Mouse (Mus musculus): ENCODE data around the gene Lpcat2. TPM values are rescaled to one million over a fixed set of nuclear protein-coding genes. Genes with fewer than 3 reads are reported as not detected.

Lpcat2 gene
- polyA plus RNA-seq, 1 experiment from 2014 or later = 3.9 TPM

- no peaks in the 10 kb centered on the region for H3K36me3 ChIP-seq (ENCODE audit: control insufficient read depth, insufficient read depth, low read length)
- H3K27ac ChIP-seq (ENCODE audit: low read depth, low read length) = no peak overlapping the region
- 71% methylated on average over 1 of the region's 1 CpGs for WGBS
- no peak overlapping the region for H3K9ac ChIP-seq (ENCODE audit: low read length)
- H3K4me1 ChIP-seq (replicated peaks; ENCODE audit: control insufficient read depth, insufficient read depth, low read length) = no peaks in the 10 kb centered on the region
- no peaks in the 10 kb centered on the region for H3K27me3 ChIP-seq (ENCODE audit: control insufficient read depth, insufficient read depth, low read length)
- no peaks in the 10 kb centered on the region for H3K9me3 ChIP-seq (ENCODE audit: control insufficient read depth, low read length)
- no peak overlapping the region for H3K4me2 ChIP-seq (ENCODE audit: low read depth, low read length, severe bottlenecking)
- no peak overlapping the region for H3K4me3 ChIP-seq (ENCODE audit: low read depth, low read length)
- no peak for DNase-seq (ENCODE audit: low spot score)
- no peak for ATAC-seq (replicated peaks; ENCODE audit: low FRiP score)
Measured at GRCm38 (mm10) chr8:92896056-92896455, 40.9 kb downstream of the Lpcat2 start.

GRCm38 (mm10) chr8:92896611-92897010 is 41.5 kb downstream of the Lpcat2 start:
- Histone ChIP-seq H3K4me1 (replicated peaks; ENCODE audit: control insufficient read depth, insufficient read depth, low read length) (no peaks in the 10 kb centered on the region), H3K27ac (ENCODE audit: low read depth, low read length) (no peak overlapping the region), H3K36me3 (ENCODE audit: control insufficient read depth, insufficient read depth, low read length) (no peaks in the 10 kb centered on the region), H3K4me2 (ENCODE audit: low read depth, low read length, severe bottlenecking) (no peak overlapping the region), H3K4me3 (ENCODE audit: low read depth, low read length) (no peak overlapping the region), H3K27me3 (ENCODE audit: control insufficient read depth, insufficient read depth, low read length) (no peaks in the 10 kb centered on the region), H3K9ac (ENCODE audit: low read length) (no peak overlapping the region), H3K9me3 (ENCODE audit: control insufficient read depth, low read length) (no peaks in the 10 kb centered on the region)
- no peak for ATAC-seq (replicated peaks; ENCODE audit: low FRiP score)
- WGBS = 86% methylated on average over 5 of the region's 5 CpGs
- DNase-seq (ENCODE audit: low spot score) = no peak

- WGBS = 90% methylated on average over 4 of the region's 4 CpGs
- no peak overlapping the region for H3K27ac ChIP-seq (ENCODE audit: low read depth, low read length)
- H3K4me2 ChIP-seq (ENCODE audit: low read depth, low read length, severe bottlenecking) = no peak overlapping the region
- H3K9me3 ChIP-seq (ENCODE audit: control insufficient read depth, low read length) = no peaks in the 10 kb centered on the region
- no peak for ATAC-seq (replicated peaks; ENCODE audit: low FRiP score)
- no peak for DNase-seq (ENCODE audit: low spot score)
- H3K36me3 ChIP-seq (ENCODE audit: control insufficient read depth, insufficient read depth, low read length) = no peaks in the 10 kb centered on the region
- no peaks in the 10 kb centered on the region for H3K4me1 ChIP-seq (replicated peaks; ENCODE audit: control insufficient read depth, insufficient read depth, low read length)
- no peaks in the 10 kb centered on the region for H3K27me3 ChIP-seq (ENCODE audit: control insufficient read depth, insufficient read depth, low read length)
- H3K4me3 ChIP-seq (ENCODE audit: low read depth, low read length) = no peak overlapping the region
- no peak overlapping the region for H3K9ac ChIP-seq (ENCODE audit: low read length)
Measured at GRCm38 (mm10) chr8:92897794-92898193, 42.7 kb downstream of the Lpcat2 start.

GRCm38 (mm10) chr8:92899590-92899989 is 44.5 kb downstream of the Lpcat2 start:
- Histone ChIP-seq H3K4me3 (ENCODE audit: low read depth, low read length) (no peak overlapping the region), H3K27ac (ENCODE audit: low read depth, low read length) (no peak overlapping the region), H3K27me3 (ENCODE audit: control insufficient read depth, insufficient read depth, low read length) (no peaks in the 10 kb centered on the region), H3K36me3 (ENCODE audit: control insufficient read depth, insufficient read depth, low read length) (no peaks in the 10 kb centered on the region), H3K4me1 (replicated peaks; ENCODE audit: control insufficient read depth, insufficient read depth, low read length) (no peaks in the 10 kb centered on the region), H3K9ac (ENCODE audit: low read length) (no peak overlapping the region), H3K4me2 (ENCODE audit: low read depth, low read length, severe bottlenecking) (no peak overlapping the region), H3K9me3 (ENCODE audit: control insufficient read depth, low read length) (no peaks in the 10 kb centered on the region)
- ATAC-seq (replicated peaks; ENCODE audit: low FRiP score) (no peak), DNase-seq (ENCODE audit: low spot score) (no peak)
- WGBS = 87% methylated on average over 9 of the region's 9 CpGs

GRCm38 (mm10) chr8:92901107-92901506 is 46.0 kb downstream of the Lpcat2 start, which contains the start of gene Capns2:
TSS of gene Capns2 (plus strand) at chr8:92901407.
- Histone ChIP-seq H3K4me3 (ENCODE audit: low read depth, low read length) (no peak within 1 kb of the TSS), H3K27ac (ENCODE audit: low read depth, low read length) (no peak within 1 kb of the TSS), H3K36me3 (ENCODE audit: control insufficient read depth, insufficient read depth, low read length) (no peaks in the 10 kb centered on the region), H3K4me1 (replicated peaks; ENCODE audit: control insufficient read depth, insufficient read depth, low read length) (no peaks in the 10 kb centered on the region), H3K27me3 (ENCODE audit: control insufficient read depth, insufficient read depth, low read length) (no peaks in the 10 kb centered on the region), H3K9ac (ENCODE audit: low read length) (no peak within 1 kb of the TSS), H3K4me2 (ENCODE audit: low read depth, low read length, severe bottlenecking) (no peak within 1 kb of the TSS), H3K9me3 (ENCODE audit: control insufficient read depth, low read length) (no peaks in the 10 kb centered on the region)
- DNase-seq (ENCODE audit: low spot score) (no peak), ATAC-seq (replicated peaks; ENCODE audit: low FRiP score) (no peak)
- 96% methylated on average over 5 of the region's 5 CpGs for WGBS

- DNase-seq (ENCODE audit: low spot score) (no peak), ATAC-seq (replicated peaks; ENCODE audit: low FRiP score) (no peak)
- no peak overlapping the region for H3K9ac ChIP-seq (ENCODE audit: low read length)
- no peaks in the 10 kb centered on the region for H3K4me1 ChIP-seq (replicated peaks; ENCODE audit: control insufficient read depth, insufficient read depth, low read length)
- no peaks in the 10 kb centered on the region for H3K36me3 ChIP-seq (ENCODE audit: control insufficient read depth, insufficient read depth, low read length)
- no peak overlapping the region for H3K4me3 ChIP-seq (ENCODE audit: low read depth, low read length)
- 92% methylated on average over 2 of the region's 2 CpGs for WGBS
- H3K4me2 ChIP-seq (ENCODE audit: low read depth, low read length, severe bottlenecking) = no peak overlapping the region
- no peak overlapping the region for H3K27ac ChIP-seq (ENCODE audit: low read depth, low read length)
- no peaks in the 10 kb centered on the region for H3K9me3 ChIP-seq (ENCODE audit: control insufficient read depth, low read length)
- H3K27me3 ChIP-seq (ENCODE audit: control insufficient read depth, insufficient read depth, low read length) = no peaks in the 10 kb centered on the region
Measured at GRCm38 (mm10) chr8:92902981-92903380, 47.8 kb downstream of the Lpcat2 start.

GRCm38 (mm10) chr8:92903488-92904135 is 48.5 kb downstream of the Lpcat2 start:
- no peak for ATAC-seq (replicated peaks; ENCODE audit: low FRiP score)
- no peak overlapping the region for H3K4me2 ChIP-seq (ENCODE audit: low read depth, low read length, severe bottlenecking)
- no peaks in the 10 kb centered on the region for H3K36me3 ChIP-seq (ENCODE audit: control insufficient read depth, insufficient read depth, low read length)
- 92% methylated on average over 11 of the region's 11 CpGs for WGBS
- no peak overlapping the region for H3K27ac ChIP-seq (ENCODE audit: low read depth, low read length)
- H3K4me3 ChIP-seq (ENCODE audit: low read depth, low read length) = no peak overlapping the region
- H3K9me3 ChIP-seq (ENCODE audit: control insufficient read depth, low read length) = no peaks in the 10 kb centered on the region
- no peak overlapping the region for H3K9ac ChIP-seq (ENCODE audit: low read length)
- H3K4me1 ChIP-seq (replicated peaks; ENCODE audit: control insufficient read depth, insufficient read depth, low read length) = no peaks in the 10 kb centered on the region
- DNase-seq (ENCODE audit: low spot score) = no peak
- no peaks in the 10 kb centered on the region for H3K27me3 ChIP-seq (ENCODE audit: control insufficient read depth, insufficient read depth, low read length)

GRCm38 (mm10) chr8:92906553-92906952 is 51.4 kb downstream of the Lpcat2 start:
- ATAC-seq (replicated peaks; ENCODE audit: low FRiP score) (no peak), DNase-seq (ENCODE audit: low spot score) (no peak)
- Histone ChIP-seq H3K36me3 (ENCODE audit: control insufficient read depth, insufficient read depth, low read length) (no peaks in the 10 kb centered on the region), H3K4me2 (ENCODE audit: low read depth, low read length, severe bottlenecking) (no peak overlapping the region), H3K27me3 (ENCODE audit: control insufficient read depth, insufficient read depth, low read length) (no peaks in the 10 kb centered on the region), H3K9me3 (ENCODE audit: control insufficient read depth, low read length) (no peaks in the 10 kb centered on the region), H3K4me1 (replicated peaks; ENCODE audit: control insufficient read depth, insufficient read depth, low read length) (no peaks in the 10 kb centered on the region), H3K9ac (ENCODE audit: low read length) (no peak overlapping the region), H3K4me3 (ENCODE audit: low read depth, low read length) (no peak overlapping the region), H3K27ac (ENCODE audit: low read depth, low read length) (no peak overlapping the region)
- 96% methylated on average over 9 of the region's 9 CpGs for WGBS

GRCm38 (mm10) chr8:92908448-92908847 is 53.3 kb downstream of the Lpcat2 start:
- Histone ChIP-seq H3K9ac (ENCODE audit: low read length) (no peak overlapping the region), H3K4me3 (ENCODE audit: low read depth, low read length) (no peak overlapping the region), H3K9me3 (ENCODE audit: control insufficient read depth, low read length) (no peaks in the 10 kb centered on the region), H3K4me2 (ENCODE audit: low read depth, low read length, severe bottlenecking) (no peak overlapping the region), H3K4me1 (replicated peaks; ENCODE audit: control insufficient read depth, insufficient read depth, low read length) (no peaks in the 10 kb centered on the region), H3K27ac (ENCODE audit: low read depth, low read length) (no peak overlapping the region), H3K27me3 (ENCODE audit: control insufficient read depth, insufficient read depth, low read length) (no peaks in the 10 kb centered on the region), H3K36me3 (ENCODE audit: control insufficient read depth, insufficient read depth, low read length) (no peaks in the 10 kb centered on the region)
- DNase-seq (ENCODE audit: low spot score) (no peak), ATAC-seq (replicated peaks; ENCODE audit: low FRiP score) (no peak)
- WGBS = 88% methylated on average over 2 of the region's 2 CpGs

All from forebrain, embryonic 11.5 days (tissue).